ENCODE assay signal across 28 mouse cellular contexts in the genomic region with DNA sequence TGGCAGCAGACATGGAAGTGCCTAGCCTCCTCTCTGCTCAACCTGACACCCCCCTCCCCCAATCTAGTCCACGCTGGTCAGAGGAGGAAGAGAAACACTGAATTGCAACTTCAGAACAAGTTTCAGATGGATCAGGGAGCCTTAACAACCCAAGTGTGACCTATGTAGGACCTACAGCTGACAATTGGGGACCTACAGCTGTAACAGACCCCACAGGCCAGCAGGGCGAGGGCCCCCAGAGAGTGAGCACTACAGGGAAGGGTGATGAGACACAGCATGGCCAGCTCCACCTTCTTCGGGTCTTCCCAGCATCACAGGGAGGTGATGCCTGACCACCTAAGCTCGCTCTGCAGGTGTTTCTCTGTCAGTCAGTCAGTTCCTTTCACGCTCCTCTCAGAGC. TPM values are rescaled to one million over a fixed set of nuclear protein-coding genes. Genes with fewer than 3 reads are reported as not detected.
"Had no signal": no experiment of that assay in that cellular context is flagged by ENCODE, and none has a peak within 500 bp of the region (broad histone marks: within the 10 kb centered on the region; RNA-seq: fewer than 3 reads in every experiment).

No protein-coding gene starts in this region.

- H3K9ac ChIP-seq: forebrain, embryonic 15.5 days; forebrain, postnatal 0 days; heart, embryonic 15.5 days; hindbrain, embryonic 13.5 days; hindbrain, embryonic 15.5 days; kidney, embryonic 15.5 days; limb, embryonic 13.5 days; limb, embryonic 15.5 days; liver, embryonic 12.5 days; liver, embryonic 14.5 days had no signal

- ATAC-seq: forebrain, embryonic 15.5 days; forebrain, postnatal 0 days; hindbrain, postnatal 0 days; intestine, embryonic 16.5 days; liver, embryonic 12.5 days had no signal

- H3K27me3 ChIP-seq: forebrain, embryonic 15.5 days; hindbrain, embryonic 15.5 days had no signal

- DNase-seq: forebrain, postnatal 0 days; gastrocnemius, postnatal 14 days; gastrocnemius, postnatal 36 days; kidney, adult 11 months; kidney, adult 2 months; kidney, adult 9 months; kidney, postnatal 14 days; kidney, postnatal 36 days; layer of hippocampus, adult 9-11 months; layer of hippocampus, postnatal 36 days; left cerebral cortex, postnatal 4 days had no signal

- H3K4me3 ChIP-seq: forebrain, embryonic 15.5 days; heart, embryonic 15.5 days; hindbrain, embryonic 13.5 days; hindbrain, embryonic 15.5 days; kidney, embryonic 15.5 days; limb, embryonic 13.5 days; limb, embryonic 15.5 days; liver, embryonic 12.5 days had no signal

- H3K27ac ChIP-seq: forebrain, embryonic 15.5 days; hindbrain, embryonic 13.5 days; hindbrain, embryonic 15.5 days; hindbrain, postnatal 0 days; kidney, embryonic 15.5 days; kidney, postnatal 0 days; limb, embryonic 13.5 days; limb, embryonic 15.5 days; liver, embryonic 12.5 days; liver, embryonic 14.5 days had no signal

- H3K9me3 ChIP-seq: forebrain, embryonic 15.5 days; heart, embryonic 15.5 days; hindbrain, embryonic 13.5 days; hindbrain, embryonic 15.5 days; kidney, embryonic 15.5 days; limb, embryonic 13.5 days; limb, embryonic 15.5 days; liver, embryonic 12.5 days had no signal

- H3K36me3 ChIP-seq: forebrain, embryonic 15.5 days; heart, embryonic 15.5 days; hindbrain, embryonic 13.5 days; hindbrain, embryonic 15.5 days; kidney, embryonic 15.5 days; limb, embryonic 13.5 days; limb, embryonic 15.5 days; liver, embryonic 12.5 days had no signal

- H3K4me2 ChIP-seq: forebrain, embryonic 15.5 days; heart, embryonic 15.5 days; hindbrain, embryonic 13.5 days; hindbrain, embryonic 15.5 days; kidney, embryonic 15.5 days; limb, embryonic 13.5 days; limb, embryonic 15.5 days; liver, embryonic 12.5 days had no signal

- H3K4me1 ChIP-seq: forebrain, embryonic 15.5 days; hindbrain, embryonic 13.5 days; hindbrain, embryonic 15.5 days; limb, embryonic 13.5 days had no signal

RNA-seq across cellular contexts. Expression of a gene that starts 24.9 kb away (rescaled TPM):
- total RNA-seq: hematopoietic stem cell, adult 5-6 weeks had no signal

RNA-seq across cellular contexts. Expression of a gene that starts 42.7 kb away (rescaled TPM):
- total RNA-seq: gastrocnemius, adult 8-10 months; gastrocnemius, postnatal 36 days; hematopoietic stem cell, adult 5-6 weeks had no signal

RNA-seq across cellular contexts. Expression of a gene that starts 57.9 kb away (rescaled TPM):
- total RNA-seq: gastrocnemius, postnatal 14 days; heart, postnatal 25 days; hematopoietic stem cell, adult 5-6 weeks; layer of hippocampus, adult 18-20 months; layer of hippocampus, adult 8-10 months; layer of hippocampus, postnatal 36 days had no signal
- polyA plus RNA-seq: forebrain, embryonic 15.5 days; hindbrain, embryonic 13.5 days; liver, embryonic 12.5 days had no signal
